ENCODE assay signal across 18 mouse cellular contexts in genomic region chr7:55222997-55223396, GRCm38 (mm10).
DNase-seq lines count a peak whose midpoint lies in the region; ATAC-seq and TF ChIP-seq lines count a peak whose summit lies in the region.
"Had no signal": no experiment of that assay in that cellular context is flagged by ENCODE, and none has a peak within 500 bp of the region (broad histone marks: within the 10 kb centered on the region; RNA-seq: fewer than 3 reads in every experiment).

No protein-coding gene starts in this region.

- peak; percentile 39; the same call in 1 of the 2 replicates for ATAC-seq in forebrain, embryonic 12.5 days (ENCODE audit: low FRiP score)
- peak; percentile 55; the same call in 1 of the 2 replicates for ATAC-seq in forebrain, embryonic 13.5 days
- peak; percentile 55; the same call in 1 of the 2 replicates for ATAC-seq in forebrain, embryonic 15.5 days (replicated peaks)

- H3K4me1 ChIP-seq in forebrain, embryonic 12.5 days = no peaks in the 10 kb centered on the region
- H3K4me1 ChIP-seq in forebrain, embryonic 10.5 days = no peaks in the 10 kb centered on the region
- peaks cover 8% of the 10 kb centered on the region; the same call in 1 of the 2 replicates for H3K4me1 ChIP-seq in forebrain, embryonic 13.5 days
- no peaks in the 10 kb centered on the region for H3K4me1 ChIP-seq in forebrain, embryonic 15.5 days
- H3K4me1 ChIP-seq: embryonic facial prominence, embryonic 10.5 days; embryonic facial prominence, embryonic 12.5 days had no signal

- no peaks in the 10 kb centered on the region for H3K9me3 ChIP-seq in forebrain, embryonic 12.5 days
- no peaks in the 10 kb centered on the region for H3K9me3 ChIP-seq in forebrain, embryonic 10.5 days
- no peaks in the 10 kb centered on the region for H3K9me3 ChIP-seq in forebrain, embryonic 13.5 days (replicated peaks)
- H3K9me3 ChIP-seq in forebrain, embryonic 15.5 days = no peaks in the 10 kb centered on the region
- H3K9me3 ChIP-seq: embryonic facial prominence, embryonic 10.5 days; embryonic facial prominence, embryonic 12.5 days had no signal

- no peak overlapping the region for H3K4me2 ChIP-seq in forebrain, embryonic 12.5 days
- no peak overlapping the region for H3K4me2 ChIP-seq in forebrain, embryonic 13.5 days
- H3K4me2 ChIP-seq in forebrain, embryonic 15.5 days (replicated peaks) = no peak overlapping the region
- H3K4me2 ChIP-seq: embryonic facial prominence, embryonic 12.5 days had no signal

- H3K4me3 ChIP-seq in forebrain, embryonic 12.5 days (replicated peaks) = no peak overlapping the region
- no peak overlapping the region for H3K4me3 ChIP-seq in forebrain, embryonic 10.5 days
- no peak overlapping the region for H3K4me3 ChIP-seq in forebrain, embryonic 13.5 days
- H3K4me3 ChIP-seq in forebrain, embryonic 15.5 days = no peak overlapping the region
- H3K4me3 ChIP-seq: embryonic facial prominence, embryonic 10.5 days; embryonic facial prominence, embryonic 12.5 days had no signal

- no peaks in the 10 kb centered on the region for H3K27me3 ChIP-seq in forebrain, embryonic 12.5 days
- H3K27me3 ChIP-seq in forebrain, embryonic 10.5 days (ENCODE audit: poor library complexity, severe bottlenecking) = no peaks in the 10 kb centered on the region
- no peaks in the 10 kb centered on the region for H3K27me3 ChIP-seq in forebrain, embryonic 13.5 days
- no peaks in the 10 kb centered on the region for H3K27me3 ChIP-seq in forebrain, embryonic 15.5 days
- H3K27me3 ChIP-seq: embryonic facial prominence, embryonic 12.5 days had no signal

- DNase-seq in forebrain, embryonic 10.5 days (ENCODE audit: extremely low spot score, low spot score) = no peak
- DNase-seq in brain, embryonic 14.5 days (ENCODE audit: low read depth) = peak; percentile 55
- DNase-seq in left cerebral cortex, adult 11 months (ENCODE audit: low spot score) = no peak
- no peak for DNase-seq in thymus, postnatal 14 days
- no peak for DNase-seq in gastrocnemius, postnatal 25 days
- DNase-seq: adrenal gland, adult 2 months; adrenal gland, postnatal 10 days; adrenal gland, postnatal 25 days; cerebellum, adult 11-12 months; cerebellum, adult 2 months; cerebellum, adult 9-10 months; cerebellum, postnatal 10 days; cerebellum, postnatal 25 days had no signal

- H3K9ac ChIP-seq in forebrain, embryonic 12.5 days = no peak overlapping the region
- no peak overlapping the region for H3K9ac ChIP-seq in forebrain, embryonic 13.5 days
- H3K9ac ChIP-seq in forebrain, embryonic 15.5 days (replicated peaks) = no peak overlapping the region
- H3K9ac ChIP-seq: embryonic facial prominence, embryonic 12.5 days had no signal

- no peaks in the 10 kb centered on the region for H3K36me3 ChIP-seq in forebrain, embryonic 12.5 days (replicated peaks)
- no peaks in the 10 kb centered on the region for H3K36me3 ChIP-seq in forebrain, embryonic 10.5 days (replicated peaks)
- no peaks in the 10 kb centered on the region for H3K36me3 ChIP-seq in forebrain, embryonic 13.5 days (ENCODE audit: poor library complexity, severe bottlenecking)
- H3K36me3 ChIP-seq in forebrain, embryonic 15.5 days = no peaks in the 10 kb centered on the region
- H3K36me3 ChIP-seq: embryonic facial prominence, embryonic 10.5 days; embryonic facial prominence, embryonic 12.5 days had no signal

- TF ChIP-seq CTCF in brain, embryonic 14.5 days (IDR thresholded peaks at IDR 0.05; ENCODE audit: borderline replicate concordance, extremely low read depth, insufficient read depth, insufficient read length) = no peak

- no peak for TF ChIP-seq POLR2A in brain, embryonic 14.5 days (IDR thresholded peaks at IDR 0.05; ENCODE audit: borderline replicate concordance, extremely low read depth, insufficient read depth, insufficient read length, poor library complexity, severe bottlenecking)

- WGBS in forebrain, embryonic 12.5 days = 44% methylated on average over 2 of the region's 2 CpGs
- WGBS in forebrain, embryonic 10.5 days = 75% methylated on average over 2 of the region's 2 CpGs
- WGBS in forebrain, embryonic 13.5 days = 31% methylated on average over 2 of the region's 2 CpGs
- WGBS in forebrain, embryonic 15.5 days = 23% methylated on average over 2 of the region's 2 CpGs

- no peak overlapping the region for H3K27ac ChIP-seq in forebrain, embryonic 12.5 days
- H3K27ac ChIP-seq in forebrain, embryonic 10.5 days = no peak overlapping the region
- no peak overlapping the region for H3K27ac ChIP-seq in forebrain, embryonic 13.5 days
- H3K27ac ChIP-seq in forebrain, embryonic 15.5 days (replicated peaks) = no peak overlapping the region
- H3K27ac ChIP-seq: embryonic facial prominence, embryonic 10.5 days; embryonic facial prominence, embryonic 12.5 days had no signal
